Mouse (Mus musculus): ENCODE measurements around the gene Hic2. TPM values are rescaled to one million over a fixed set of nuclear protein-coding genes. Genes with fewer than 3 reads are reported as not detected.
"Not testable (repeated sequence)": the region's sequence is repeated elsewhere in the genome, so short reads cannot be mapped to it uniquely, and the experiment has no call there.

Gene Hic2
- total and polyA plus RNA-seq, 3 experiments = 14.8 to 25.1 (median 22.0) TPM

DNA sequence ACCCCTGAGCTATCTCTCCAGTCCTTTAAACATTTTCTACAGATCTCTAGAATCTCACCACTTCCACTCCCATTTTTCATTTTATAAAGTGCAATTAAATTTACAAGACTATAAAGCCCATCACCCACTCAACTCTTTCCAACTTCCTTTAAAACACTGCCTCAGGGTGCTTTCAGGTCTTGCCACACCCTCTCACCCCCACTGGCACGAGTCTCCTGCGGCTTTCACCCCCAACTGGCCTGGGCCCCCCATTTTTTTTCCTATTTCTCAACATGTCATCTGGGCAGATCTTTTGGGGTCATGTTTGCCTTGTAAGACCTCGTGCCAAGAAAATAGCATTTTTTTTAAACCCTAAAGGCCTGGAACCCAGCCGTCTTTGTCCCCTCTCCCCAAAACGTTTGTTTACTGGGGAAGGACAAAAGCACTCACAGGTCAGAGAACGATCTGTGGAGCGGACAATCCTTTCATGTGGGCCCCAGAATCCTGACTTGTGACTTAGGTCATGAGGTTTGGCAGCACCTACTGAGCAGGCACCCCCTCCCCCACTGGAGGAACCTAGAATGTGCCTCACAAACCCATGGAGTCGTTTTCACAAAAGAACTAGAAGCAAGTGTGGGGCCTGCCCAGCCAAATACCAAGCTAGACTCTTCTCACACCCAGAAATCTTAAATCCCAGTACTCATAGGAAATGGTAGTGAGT is 16.3 kb upstream of the Hic2 start:
- H3K27me3 ChIP-seq (ENCODE audit: insufficient read depth, low read length) = no peaks in the 10 kb centered on the region
- no peak for TF ChIP-seq POLR2AphosphoS5 (IDR thresholded peaks at IDR 0.05; ENCODE audit: insufficient replicate concordance, low read depth, low read length)
- no peak for TF ChIP-seq TAL1 (conservative IDR thresholded peaks at IDR 0.05; ENCODE audit: low read depth, low read length)
- no peak for TF ChIP-seq GATA2 (IDR thresholded peaks at IDR 0.05; ENCODE audit: borderline replicate concordance, low read depth, low read length)
- TF ChIP-seq GATA1 (IDR thresholded peaks at IDR 0.05; ENCODE audit: borderline replicate concordance, low read length) = no peak
- no peak for TF ChIP-seq CTCF (IDR thresholded peaks at IDR 0.05; ENCODE audit: low read depth, low read length)
- peak; percentile 30 for DNase-seq (ENCODE audit: low spot score)
- no peaks in the 10 kb centered on the region for H3K9me3 ChIP-seq (replicated peaks)
- H3K4me1 ChIP-seq (ENCODE audit: insufficient read depth, low read depth, low read length) = peaks cover 63% of the 10 kb centered on the region
- H3K4me3 ChIP-seq (ENCODE audit: low read depth, low read length) = peak overlapping the region; percentile 26; the same call in 1 of the 2 replicates
- H3K36me3 ChIP-seq (replicated peaks) = peaks cover 24% of the 10 kb centered on the region
- no peak; the same call in 1 of the 2 replicates for ATAC-seq (ENCODE audit: extremely low read depth, insufficient number of reproducible peaks, low FRiP score, poor library complexity, severe bottlenecking)

GRCm38 (mm10) chr16:17220127-17220733 is 13.1 kb upstream of the Hic2 start:
- no peaks in the 10 kb centered on the region for H3K36me3 ChIP-seq (replicated peaks)
- H3K4me1 ChIP-seq (ENCODE audit: insufficient read depth, low read depth, low read length) = peaks cover 51% of the 10 kb centered on the region
- TF ChIP-seq POLR2AphosphoS5 (IDR thresholded peaks at IDR 0.05; ENCODE audit: insufficient replicate concordance, low read depth, low read length) (no peak), TAL1 (conservative IDR thresholded peaks at IDR 0.05; ENCODE audit: low read depth, low read length) (no peak), GATA2 (IDR thresholded peaks at IDR 0.05; ENCODE audit: borderline replicate concordance, low read depth, low read length) (no peak), CTCF (IDR thresholded peaks at IDR 0.05; ENCODE audit: low read depth, low read length) (no peak), GATA1 (IDR thresholded peaks at IDR 0.05; ENCODE audit: borderline replicate concordance, low read length) (no peak)
- H3K9me3 ChIP-seq (replicated peaks) = no peaks in the 10 kb centered on the region
- peak overlapping the region; percentile 45; the same call in 1 of the 2 replicates for H3K4me3 ChIP-seq (ENCODE audit: low read depth, low read length)
- no peak for DNase-seq (ENCODE audit: low spot score)
- H3K27me3 ChIP-seq (ENCODE audit: insufficient read depth, low read length) = no peaks in the 10 kb centered on the region
- ATAC-seq (ENCODE audit: extremely low read depth, insufficient number of reproducible peaks, low FRiP score, poor library complexity, severe bottlenecking) = no peak

DNA sequence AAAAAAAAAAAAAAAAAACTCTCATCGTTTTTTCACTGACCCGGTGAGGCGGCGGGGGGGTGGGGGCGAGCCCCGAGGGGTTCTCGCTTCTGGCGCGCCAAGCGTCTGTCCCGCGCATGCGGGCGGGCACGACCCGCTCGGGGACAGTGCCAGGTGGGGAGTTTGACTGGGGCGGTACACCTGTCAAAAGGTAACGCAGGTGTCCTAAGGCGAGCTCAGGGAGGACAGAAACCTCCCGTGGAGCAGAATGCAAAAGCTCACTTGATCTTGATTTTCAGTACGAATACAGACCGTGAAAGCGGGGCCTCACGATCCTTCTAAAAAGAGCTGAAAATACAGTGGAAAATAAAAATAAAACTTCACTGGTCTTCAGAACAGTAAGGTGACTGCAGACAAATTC is 11.2 kb upstream of the Hic2 start:
- Histone ChIP-seq H3K36me3 (replicated peaks) (no peaks in the 10 kb centered on the region), H3K9me3 (replicated peaks) (no peaks in the 10 kb centered on the region), H3K4me3 (ENCODE audit: low read depth, low read length) (no peak overlapping the region), H3K4me1 (ENCODE audit: insufficient read depth, low read depth, low read length) (peaks cover 41% of the 10 kb centered on the region), H3K27me3 (ENCODE audit: insufficient read depth, low read length) (no peaks in the 10 kb centered on the region; the same call in 1 of the 2 replicates)
- no peak for TF ChIP-seq CTCF (IDR thresholded peaks at IDR 0.05; ENCODE audit: low read depth, low read length)
- TF ChIP-seq TAL1 (conservative IDR thresholded peaks at IDR 0.05; ENCODE audit: low read depth, low read length) = no peak
- no peak for TF ChIP-seq GATA2 (IDR thresholded peaks at IDR 0.05; ENCODE audit: borderline replicate concordance, low read depth, low read length)
- no peak for TF ChIP-seq POLR2AphosphoS5 (IDR thresholded peaks at IDR 0.05; ENCODE audit: insufficient replicate concordance, low read depth, low read length)
- TF ChIP-seq GATA1 (IDR thresholded peaks at IDR 0.05; ENCODE audit: borderline replicate concordance, low read length) = no peak
- ATAC-seq (ENCODE audit: extremely low read depth, insufficient number of reproducible peaks, low FRiP score, poor library complexity, severe bottlenecking) (peak; percentile 100), DNase-seq (ENCODE audit: low spot score) (peak; percentile 95)

DNA sequence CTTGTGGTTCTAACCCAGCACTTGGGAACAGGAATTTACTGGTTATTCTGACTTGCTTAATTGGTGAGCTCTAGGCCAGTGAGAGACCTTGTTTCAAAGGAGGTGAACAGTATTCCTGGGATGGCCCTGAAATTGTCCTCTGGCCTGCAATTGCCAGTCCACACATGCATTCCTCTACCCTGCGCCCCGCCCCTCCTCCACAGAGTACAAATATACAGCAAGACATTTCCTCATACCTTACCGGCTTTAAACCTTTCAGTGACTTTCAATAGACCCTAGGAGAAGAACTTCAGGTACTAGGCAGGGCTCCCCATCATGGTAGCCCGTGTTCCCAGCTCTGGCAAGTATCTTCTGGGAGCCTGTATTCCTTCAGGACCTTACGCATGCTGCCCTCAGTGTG is 7.8 kb upstream of the Hic2 start:
- no peaks in the 10 kb centered on the region for H3K36me3 ChIP-seq (replicated peaks)
- H3K27me3 ChIP-seq (ENCODE audit: insufficient read depth, low read length) = peaks cover 2% of the 10 kb centered on the region
- no peak overlapping the region for H3K4me3 ChIP-seq (ENCODE audit: low read depth, low read length)
- H3K9me3 ChIP-seq (replicated peaks) = peaks cover 4% of the 10 kb centered on the region; the same call in 1 of the 2 replicates
- ATAC-seq (ENCODE audit: extremely low read depth, insufficient number of reproducible peaks, low FRiP score, poor library complexity, severe bottlenecking) (no peak), DNase-seq (ENCODE audit: low spot score) (no peak)
- H3K4me1 ChIP-seq (ENCODE audit: insufficient read depth, low read depth, low read length) = peaks cover 16% of the 10 kb centered on the region
- no peak for TF ChIP-seq TAL1 (conservative IDR thresholded peaks at IDR 0.05; ENCODE audit: low read depth, low read length)
- TF ChIP-seq GATA1 (IDR thresholded peaks at IDR 0.05; ENCODE audit: borderline replicate concordance, low read length) = no peak
- no peak for TF ChIP-seq POLR2AphosphoS5 (IDR thresholded peaks at IDR 0.05; ENCODE audit: insufficient replicate concordance, low read depth, low read length)
- no peak for TF ChIP-seq GATA2 (IDR thresholded peaks at IDR 0.05; ENCODE audit: borderline replicate concordance, low read depth, low read length)

- TF ChIP-seq CTCF (IDR thresholded peaks at IDR 0.05; ENCODE audit: low read depth, low read length) = no peak
- TF ChIP-seq GATA1 (IDR thresholded peaks at IDR 0.05; ENCODE audit: borderline replicate concordance, low read length) = no peak
- no peak for TF ChIP-seq GATA2 (IDR thresholded peaks at IDR 0.05; ENCODE audit: borderline replicate concordance, low read depth, low read length)
- no peak for TF ChIP-seq TAL1 (conservative IDR thresholded peaks at IDR 0.05; ENCODE audit: low read depth, low read length)
- TF ChIP-seq POLR2AphosphoS5 (IDR thresholded peaks at IDR 0.05; ENCODE audit: insufficient replicate concordance, low read depth, low read length) = no peak
- Histone ChIP-seq H3K4me3 (ENCODE audit: low read depth, low read length) (no peak overlapping the region), H3K9me3 (replicated peaks) (peaks cover 4% of the 10 kb centered on the region; the same call in 1 of the 2 replicates), H3K36me3 (replicated peaks) (no peaks in the 10 kb centered on the region), H3K27me3 (ENCODE audit: insufficient read depth, low read length) (peaks cover 2% of the 10 kb centered on the region), H3K4me1 (ENCODE audit: insufficient read depth, low read depth, low read length) (peaks cover 12% of the 10 kb centered on the region; the same call in 1 of the 2 replicates)
- no peak for DNase-seq (ENCODE audit: low spot score)
- ATAC-seq (ENCODE audit: extremely low read depth, insufficient number of reproducible peaks, low FRiP score, poor library complexity, severe bottlenecking) = no peak
Measured at GRCm38 (mm10) chr16:17226496-17226895, 6.9 kb upstream of the Hic2 start.

DNA sequence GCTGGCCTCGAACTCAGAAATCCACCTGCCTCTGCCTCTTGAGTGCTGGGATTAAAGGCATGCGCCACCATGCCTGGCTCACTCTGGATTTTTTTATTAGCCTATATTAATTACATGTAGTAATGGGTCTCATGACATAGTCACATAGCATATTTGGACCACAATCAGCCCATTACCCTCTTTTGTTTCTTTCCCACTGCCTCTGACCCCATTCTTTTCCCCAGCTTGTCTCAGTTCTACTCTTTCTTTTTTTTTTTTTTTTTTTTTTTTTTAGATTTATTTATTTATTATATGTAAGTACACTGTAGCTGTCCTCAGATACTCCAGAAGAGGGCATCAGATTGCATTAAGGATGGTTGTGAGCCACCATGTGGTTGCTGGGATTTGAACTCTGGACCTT is 1.8 kb upstream of the Hic2 start:
- H3K36me3 ChIP-seq (replicated peaks) = peaks cover 16% of the 10 kb centered on the region
- DNase-seq (ENCODE audit: low spot score); H3K4me3 ChIP-seq (ENCODE audit: low read depth, low read length); H3K9me3 ChIP-seq (replicated peaks); H3K27me3 ChIP-seq (ENCODE audit: insufficient read depth, low read length); ATAC-seq (ENCODE audit: extremely low read depth, insufficient number of reproducible peaks, low FRiP score, poor library complexity, severe bottlenecking): not testable (repeated sequence)
- peaks cover 38% of the 10 kb centered on the region for H3K4me1 ChIP-seq (ENCODE audit: insufficient read depth, low read depth, low read length)
